Mouse (Mus musculus): ENCODE measurements at regions not wholly inside any gene's neighbourhood (a gene's known extent, or its start where the extent isn't known, plus 50 kb on each side); places are given as distances from the start of the nearest gene placed in this dataset.
"Not testable (repeated sequence)": the region's sequence is repeated elsewhere in the genome, so short reads cannot be mapped to it uniquely, and the experiment has no call there.

- no peak for DNase-seq
Observed at GRCm38 (mm10) chr10:117472568-117472930, 92.7 kb upstream of the Cpsf6 start.

GRCm38 (mm10) chr10:117471818-117472567 lies 92.2 kb upstream of the Cpsf6 start:
- no peak for DNase-seq

- no peak for DNase-seq
Observed at GRCm38 (mm10) chr10:117471036-117471817, 91.4 kb upstream of the Cpsf6 start.

GRCm38 (mm10) chr10:117470481-117470880 lies 90.7 kb upstream of the Cpsf6 start:
- DNase-seq, result no peak

GRCm38 (mm10) chr10:117469573-117470090 lies 89.8 kb upstream of the Cpsf6 start:
- no peak for DNase-seq

- DNase-seq, result no peak
Observed at GRCm38 (mm10) chr10:117468931-117469572, 89.2 kb upstream of the Cpsf6 start.

- DNase-seq, result no peak
Observed at GRCm38 (mm10) chr10:117468381-117468780, 88.6 kb upstream of the Cpsf6 start.

GRCm38 (mm10) chr10:117467161-117467560 lies 87.3 kb upstream of the Cpsf6 start:
- DNase-seq, result no peak

GRCm38 (mm10) chr10:117466391-117466790 lies 86.6 kb upstream of the Cpsf6 start:
- DNase-seq, result no peak

- DNase-seq, result no peak
Observed at GRCm38 (mm10) chr10:117465671-117466250, 85.9 kb upstream of the Cpsf6 start.

- DNase-seq, result no peak
Observed at GRCm38 (mm10) chr10:117465058-117465660, 85.3 kb upstream of the Cpsf6 start.

GRCm38 (mm10) chr10:117464331-117464730 lies 84.5 kb upstream of the Cpsf6 start:
- not testable (repeated sequence) for DNase-seq

- no peak for DNase-seq
Observed at GRCm38 (mm10) chr10:117463636-117464035, 83.8 kb upstream of the Cpsf6 start.

- DNase-seq, result no peak
Observed at GRCm38 (mm10) chr10:117462921-117463320, 83.1 kb upstream of the Cpsf6 start.

- DNase-seq, result no peak
Observed at GRCm38 (mm10) chr10:117461791-117462516, 82.1 kb upstream of the Cpsf6 start.

GRCm38 (mm10) chr10:117461261-117461660 lies 81.4 kb upstream of the Cpsf6 start:
- DNase-seq, result no peak

- no peak for DNase-seq
Observed at GRCm38 (mm10) chr10:117460366-117460730, 80.5 kb upstream of the Cpsf6 start.

GRCm38 (mm10) chr10:117459651-117460365 lies 80.0 kb upstream of the Cpsf6 start:
- no peak for DNase-seq

- DNase-seq, result no peak
Observed at GRCm38 (mm10) chr10:117459041-117459475, 79.2 kb upstream of the Cpsf6 start.

- no peak for DNase-seq
Observed at GRCm38 (mm10) chr10:117458271-117459040, 78.6 kb upstream of the Cpsf6 start.

GRCm38 (mm10) chr10:117457701-117457950 lies 77.8 kb upstream of the Cpsf6 start:
- DNase-seq, result no peak

All from retina, postnatal 1 day (tissue).